Mouse (Mus musculus): ENCODE data around the gene Upp1. TPM values are rescaled to one million over a fixed set of nuclear protein-coding genes. Genes with fewer than 3 reads are reported as not detected.
"Not testable (repeated sequence)": the region's sequence is repeated elsewhere in the genome, so short reads cannot be mapped to it uniquely, and the experiment has no call there.

The Upp1 gene
- total RNA-seq, 2 experiments from 2014 or later = 5.3 to 9.8 TPM

GRCm38 (mm10) chr11:9150403-9150802, 32.5 kb downstream of the Upp1 start:
- DNase-seq = not testable (repeated sequence)

GRCm38 (mm10) chr11:9159953-9160352, 42.0 kb downstream of the Upp1 start:
- no peak for DNase-seq

GRCm38 (mm10) chr11:9167331-9167730, 49.4 kb downstream of the Upp1 start:
- no peak for DNase-seq

DNA sequence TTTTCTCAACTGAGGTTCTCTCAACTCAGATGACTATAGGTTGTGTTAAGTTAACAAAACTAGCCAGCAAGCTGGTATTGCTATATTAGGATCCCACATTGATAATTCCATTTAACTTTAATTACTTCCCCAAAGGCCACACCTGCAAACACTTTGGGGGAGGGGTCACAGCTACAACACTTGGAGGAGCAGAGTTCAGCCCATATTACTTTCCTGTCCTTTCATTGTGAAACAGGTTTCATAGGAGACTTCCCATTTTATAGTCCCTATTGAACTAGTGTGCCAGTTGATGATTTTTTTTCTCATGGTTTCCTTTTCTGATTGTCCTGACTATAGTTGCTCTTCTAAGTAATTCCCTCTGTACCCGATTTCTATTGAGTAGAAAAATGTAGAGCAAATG, 63.6 kb downstream of the Upp1 start:
- no peak for DNase-seq

Other genes starting within 250 kb of the Upp1 start
- not detected for gene Pkd1l1, start 144.8 kb upstream of the Upp1 start, total RNA-seq (2021)
- gene Hus1, start 106.9 kb upstream of the Upp1 start, total RNA-seq (2021) = 10 to 100 TPM in 1 of 2 experiments, 1 to 10 TPM in 1; 8.9 to 10.1 TPM
- under 1 TPM in 1 of 2 experiments, not detected in 1; 0.30 TPM for gene Gm11992, start 69.5 kb upstream of the Upp1 start, total RNA-seq (2021)
- gene Sun3, start 69.1 kb upstream of the Upp1 start, total RNA-seq (2021) = not detected
- gene Abca13, start 73.8 kb downstream of the Upp1 start, total RNA-seq (2021) = under 1 TPM; 0.03 TPM

Measured in adrenal gland, postnatal 36 days (tissue).